Mouse (Mus musculus) MEL (cell line): ENCODE measurements at regions not wholly inside any gene's neighbourhood (a gene's known extent, or its start where the extent isn't known, plus 50 kb on each side); places are given as distances from the start of the nearest gene placed in this dataset.

Experiments used
- DNase-seq: peaks from one replicate; pipeline ENCODE4 v3.0.0; 2011; ENCODE audit warnings: low read depth, low spot score
- H3K27ac ChIP-seq: 2 replicates; pipeline ENCODE4 v1.5.1; 2012; ENCODE audit warnings: low read depth, mild to moderate bottlenecking, control low read depth, low read length, moderate library complexity; ENCODE audit not compliant: control insufficient read depth
- H3K27me3 ChIP-seq, 2 experiments: fragments of 150-350 bp in 1 of 2; sonication (generic) in 1 of 2; 2 replicates each; pipeline ENCODE4 v1.6.1; 2012; ENCODE audit warnings: low read length in 2 of 2, mild to moderate bottlenecking in 2 of 2, improper control_type of control experiment in 1 of 2, moderate library complexity in 1 of 2; ENCODE audit not compliant: insufficient read depth in 2 of 2, control insufficient read depth in 1 of 2
- H3K36me3 ChIP-seq, 2 experiments: 2 replicates each; pipeline ENCODE4 v1.6.1; 2012 to 2014; ENCODE audit warnings: low read length in 2 of 2, improper control_type of control experiment in 1 of 2, inconsistent platforms in 1 of 2, mild to moderate bottlenecking in 1 of 2; ENCODE audit not compliant: insufficient read depth in 2 of 2, control insufficient read depth in 1 of 2
- H3K4me1 ChIP-seq, 2 experiments: fragments of 150-350 bp in 1 of 2; sonication (generic) in 1 of 2; 2 replicates each; pipeline ENCODE4 v1.6.1; 2012; ENCODE audit warnings: low read length in 2 of 2, improper control_type of control experiment in 1 of 2, mild to moderate bottlenecking in 1 of 2; ENCODE audit not compliant: insufficient read depth in 2 of 2, control insufficient read depth in 1 of 2
- H3K4me3 ChIP-seq, 2 experiments: fragments of 150-350 bp in 1 of 2; sonication (generic) in 1 of 2; 2 replicates each; pipeline ENCODE4 v1.5.1; 2012; ENCODE audit warnings: low read depth in 2 of 2, low read length in 2 of 2, mild to moderate bottlenecking in 2 of 2, moderate library complexity in 2 of 2, control low read depth in 1 of 2, improper control_type of control experiment in 1 of 2; ENCODE audit not compliant: control insufficient read depth in 1 of 2, insufficient read depth in 1 of 2
- H3K79me2 ChIP-seq: 2 replicates; pipeline ENCODE4 v1.6.1; 2012; ENCODE audit warnings: mild to moderate bottlenecking, low read length, moderate library complexity; ENCODE audit not compliant: control insufficient read depth, poor library complexity, insufficient read depth
- H3K9ac ChIP-seq: 2 replicates; pipeline ENCODE4 v1.6.1; 2012; ENCODE audit warnings: low read depth, mild to moderate bottlenecking, control low read depth, low read length, moderate library complexity; ENCODE audit not compliant: control insufficient read depth, poor library complexity, severe bottlenecking
- H3K9me3 ChIP-seq: fragments of 150-350 bp; sonication (generic); replicated peaks from 2 replicates; pipeline ENCODE4 v1.6.1; 2012; ENCODE audit warnings: mild to moderate bottlenecking, low read length, improper control_type of control experiment, moderate library complexity; ENCODE audit not compliant: insufficient read depth
- BHLHE40 ChIP-seq: IDR thresholded peaks from 2 replicates; pipeline ENCODE4 v1.6.1; 2012; ENCODE audit warnings: low read depth, mild to moderate bottlenecking, inconsistent platforms, low read length, improper control_type of control experiment, borderline replicate concordance
- CHD1 ChIP-seq: IDR thresholded peaks from 2 replicates; pipeline ENCODE4 v1.6.1; 2012; ENCODE audit warnings: low read depth, mild to moderate bottlenecking, inconsistent platforms, low read length, improper control_type of control experiment
- ETS1 ChIP-seq: IDR thresholded peaks from 2 replicates; pipeline ENCODE4 v1.6.1; 2012; ENCODE audit warnings: low read depth, mild to moderate bottlenecking, inconsistent platforms, low read length, improper control_type of control experiment, moderate library complexity
- GABPA ChIP-seq: IDR thresholded peaks from 2 replicates; pipeline ENCODE4 v1.6.1; 2012; ENCODE audit warnings: low read depth, mild to moderate bottlenecking, inconsistent platforms, low read length, improper control_type of control experiment, moderate library complexity
- GATA1 ChIP-seq: IDR thresholded peaks from 2 replicates; pipeline ENCODE4 v1.6.1; 2011; ENCODE audit warnings: low read depth, low read length, improper control_type of control experiment
- HCFC1 ChIP-seq: IDR thresholded peaks from 2 replicates; pipeline ENCODE4 v1.6.1; 2012; ENCODE audit warnings: low read depth, mild to moderate bottlenecking, inconsistent platforms, low read length, improper control_type of control experiment, moderate library complexity
- KAT2A ChIP-seq: conservative IDR thresholded peaks from 2 replicates; pipeline ENCODE4 v1.6.1; 2012; ENCODE audit warnings: low read depth, low read length, improper control_type of control experiment, inconsistent platforms
- MAFK ChIP-seq: IDR thresholded peaks from 2 replicates; pipeline ENCODE4 v1.6.1; 2011; ENCODE audit warnings: low read depth, mild to moderate bottlenecking, low read length, improper control_type of control experiment, borderline replicate concordance
- MYC ChIP-seq: IDR thresholded peaks from 2 replicates; pipeline ENCODE4 v1.6.1; 2011; ENCODE audit warnings: low read depth, mild to moderate bottlenecking, low read length, improper control_type of control experiment, moderate library complexity
- POLR2AphosphoS5 ChIP-seq: IDR thresholded peaks from 2 replicates; pipeline ENCODE4 v1.6.1; 2012; ENCODE audit warnings: low read depth, borderline replicate concordance, mild to moderate bottlenecking, inconsistent platforms, low read length, moderate library complexity, mixed read lengths
- SMC3 ChIP-seq: IDR thresholded peaks from 2 replicates; pipeline ENCODE4 v1.6.1; 2011; ENCODE audit warnings: low read depth, low read length, improper control_type of control experiment
- TAL1 ChIP-seq: IDR thresholded peaks from 2 replicates; pipeline ENCODE4 v1.6.1; 2012; ENCODE audit warnings: mild to moderate bottlenecking, inconsistent platforms, low read length, moderate library complexity, mixed read lengths
- TBP ChIP-seq: IDR thresholded peaks from 2 replicates; pipeline ENCODE4 v1.8.0; 2011; ENCODE audit warnings: low read depth, low read length, improper control_type of control experiment
- TCF12 ChIP-seq: IDR thresholded peaks from 2 replicates; pipeline ENCODE4 v1.6.1; 2014; ENCODE audit warnings: low read depth, mild to moderate bottlenecking, inconsistent platforms, low read length, improper control_type of control experiment, moderate library complexity
- ZC3H11A ChIP-seq: IDR thresholded peaks from 2 replicates; pipeline ENCODE4 v1.6.1; 2012; ENCODE audit warnings: low read depth, mild to moderate bottlenecking, inconsistent platforms, low read length, improper control_type of control experiment

DNA sequence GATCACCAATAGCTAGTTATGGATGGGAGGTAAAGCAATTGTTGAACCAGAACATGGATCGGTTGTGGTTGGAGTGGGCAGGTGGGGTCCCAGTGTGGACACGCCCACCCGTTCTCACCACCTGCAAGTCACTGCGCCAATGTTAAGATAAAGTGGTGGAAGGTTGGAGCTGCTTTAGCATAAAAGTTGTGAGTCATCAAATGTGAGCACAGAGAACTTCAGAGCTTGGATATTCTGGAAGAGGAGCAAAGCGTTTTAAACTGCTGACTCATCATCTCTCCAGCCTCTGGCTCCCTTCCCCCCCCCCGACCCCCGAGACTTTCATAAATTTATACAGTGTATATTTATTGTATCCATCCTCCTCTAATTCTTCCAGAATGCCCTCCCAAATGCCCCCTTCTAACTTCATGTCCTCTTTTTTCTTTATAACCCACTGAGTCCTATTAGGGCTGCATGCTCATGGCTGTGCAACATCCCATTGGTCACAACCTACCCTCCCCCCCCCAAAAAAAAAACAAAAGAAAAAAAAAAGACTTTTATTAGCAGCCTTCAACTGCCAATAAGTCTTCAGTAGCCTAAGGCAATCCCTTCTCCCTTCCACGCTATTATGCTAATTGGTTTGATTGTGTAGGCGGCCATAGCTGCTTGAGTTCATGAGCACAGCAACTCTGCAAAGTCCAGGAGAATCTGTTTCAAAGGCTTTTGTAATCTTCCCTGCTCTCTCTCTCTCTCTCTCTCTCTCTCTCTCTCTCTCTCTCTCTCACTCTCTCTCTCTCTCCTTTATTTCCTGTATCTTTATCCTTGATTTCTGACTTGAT, 112.8 kb upstream of the Ppp6c start:
- Histone ChIP-seq H3K79me2 (no peaks in the 10 kb centered on the region), H3K27ac (no peak overlapping the region), H3K4me1 (no peaks in the 10 kb centered on the region), H3K4me3 (no peak overlapping the region), H3K9ac (no peak overlapping the region), H3K9me3 (no peaks in the 10 kb centered on the region), H3K27me3 (peaks cover 1 to 3% of the 10 kb centered on the region in 2 experiments; a peak in 2 of 4 replicates), H3K36me3 (no peaks in the 10 kb centered on the region)
- no peak for TF ChIP-seq BHLHE40
- TF ChIP-seq MAFK: peak; percentile 44; the same call in 1 of the 2 replicates
- DNase-seq: no peak

DNA sequence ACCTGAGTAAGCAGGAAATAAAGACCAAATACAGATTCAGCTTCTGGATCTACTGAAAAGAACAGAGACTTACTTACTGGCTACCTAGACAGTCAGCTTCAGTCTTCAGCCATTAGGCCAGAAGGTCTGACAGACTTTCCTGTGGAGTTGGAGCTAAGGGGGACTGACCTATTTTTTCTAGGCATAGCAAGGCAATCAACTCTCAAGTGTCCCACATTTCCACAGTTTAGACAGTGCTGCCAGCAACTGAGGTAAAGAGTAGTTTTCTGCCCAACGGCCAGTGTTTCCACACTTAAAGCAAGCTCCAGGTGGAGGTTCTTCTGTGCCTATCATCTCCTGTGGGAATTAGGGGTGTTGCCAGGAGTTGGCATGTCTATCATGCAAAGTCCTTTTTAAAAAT, 111.3 kb upstream of the Ppp6c start:
- Histone ChIP-seq H3K4me1 (no peaks in the 10 kb centered on the region), H3K27me3 (peaks cover 1 to 3% of the 10 kb centered on the region in 2 experiments; a peak in 2 of 4 replicates), H3K4me3 (no peak overlapping the region), H3K9me3 (no peaks in the 10 kb centered on the region), H3K36me3 (no peaks in the 10 kb centered on the region), H3K27ac (no peak overlapping the region), H3K9ac (no peak overlapping the region), H3K79me2 (no peaks in the 10 kb centered on the region)
- no peak for DNase-seq
- no peak for TF ChIP-seq GABPA
- no peak for TF ChIP-seq SMC3
- TF ChIP-seq BHLHE40: no peak

DNA sequence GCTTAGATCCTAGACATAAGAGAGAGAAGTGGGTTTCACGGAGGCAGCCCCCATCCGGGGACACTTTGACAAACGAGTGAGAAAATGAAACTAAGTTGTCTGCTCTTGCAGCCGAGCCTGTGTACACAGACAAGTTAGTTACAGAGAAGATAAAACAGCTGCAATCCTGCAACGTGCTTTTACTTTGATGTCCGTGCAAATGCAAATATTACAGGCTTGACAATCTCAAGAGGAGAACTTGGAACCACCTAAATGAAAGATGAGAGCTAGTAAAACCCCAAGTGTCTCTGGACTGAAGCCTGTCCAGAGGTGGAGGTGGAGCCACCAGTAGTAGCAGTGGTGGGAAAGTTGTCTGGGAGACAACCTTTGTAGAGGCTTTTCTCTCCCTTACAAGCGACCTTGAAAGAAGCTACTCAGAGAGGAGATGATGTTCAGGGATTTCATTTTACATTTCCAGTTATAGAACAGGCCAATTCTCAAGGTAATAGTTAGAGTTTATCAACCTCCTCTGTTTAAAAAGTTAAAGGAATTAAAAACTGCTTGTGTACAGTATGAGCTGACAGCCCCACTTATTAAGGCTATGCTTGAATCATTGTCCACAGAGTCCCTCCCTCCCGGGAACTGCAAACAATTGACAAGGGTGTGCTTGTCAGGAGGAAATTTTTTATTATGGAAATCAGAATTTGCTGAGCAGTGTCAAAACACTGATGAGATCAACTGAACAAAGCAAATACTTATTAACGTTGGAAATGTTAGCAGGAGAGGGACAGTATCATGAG, 99.7 kb upstream of the Ppp6c start:
- H3K27me3 ChIP-seq: no peaks in the 10 kb centered on the region
- H3K4me1 ChIP-seq: peaks cover 0 to 7% of the 10 kb centered on the region in 2 experiments; a peak in 1 of 4 replicates
- TF ChIP-seq TCF12 (no peak), ETS1 (no peak; the same call in 1 of the 2 replicates), HCFC1 (no peak), TBP (peak; percentile 43; the same call in 1 of the 2 replicates), KAT2A (no peak), GABPA (no peak), POLR2AphosphoS5 (no peak), GATA1 (0 out of 2 replicates have a peak, but pooled peaks have one; percentile 7), TAL1 (no peak), MYC (no peak), SMC3 (no peak), ZC3H11A (no peak), CHD1 (no peak)
- peak overlapping the region; percentile 66 for H3K9ac ChIP-seq
- DNase-seq: peak; percentile 66
- H3K4me3 ChIP-seq: peak overlapping the region; percentile 66 to 97
- H3K36me3 ChIP-seq: peaks cover 0 to 3% of the 10 kb centered on the region in 2 experiments; a peak in 2 of 4 replicates
- peak overlapping the region; percentile 71 for H3K27ac ChIP-seq
- H3K9me3 ChIP-seq: no peaks in the 10 kb centered on the region
- no peaks in the 10 kb centered on the region for H3K79me2 ChIP-seq
